Mouse (Mus musculus): ENCODE data around the gene Heyl. TPM values are rescaled to one million over a fixed set of nuclear protein-coding genes. Genes with fewer than 3 reads are reported as not detected.

The Heyl gene
- polyA plus RNA-seq, 1 experiment = not detected

DNA sequence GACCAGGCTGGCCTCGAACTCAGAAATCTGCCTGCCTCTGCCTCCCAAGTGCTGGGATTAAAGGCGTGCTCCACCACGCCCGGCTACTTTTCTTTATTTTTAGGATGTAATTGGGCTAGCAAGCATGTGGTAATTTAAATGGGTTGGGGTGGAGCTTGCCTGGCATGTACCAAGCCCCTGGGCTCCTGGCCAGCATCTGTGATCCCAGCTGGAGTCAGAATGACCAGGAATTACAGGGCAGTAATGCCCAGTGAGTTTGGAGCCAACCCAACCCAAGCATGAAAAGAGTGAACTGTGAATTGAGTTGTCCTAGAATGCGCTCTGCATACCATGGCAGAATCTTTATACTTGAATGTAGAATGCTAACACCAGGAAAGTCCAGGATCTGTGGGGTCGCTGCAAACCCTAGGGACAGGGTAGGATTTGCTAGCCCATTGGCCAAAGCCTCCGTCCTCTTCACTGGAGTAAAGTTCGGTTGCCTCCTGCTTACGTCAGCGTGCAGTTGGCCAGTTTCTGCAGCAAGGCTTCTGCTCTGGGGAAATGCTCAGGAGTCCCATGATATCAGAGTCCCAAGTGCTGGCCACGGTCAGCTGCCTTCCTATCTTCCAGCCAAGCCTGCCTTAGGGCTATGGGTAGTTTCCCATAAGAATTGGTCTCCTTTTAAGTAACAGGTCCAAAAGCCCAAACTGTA is 65.8 kb downstream of the Heyl start:
- Histone ChIP-seq H3K36me3 (ENCODE audit: control insufficient read depth, insufficient read depth, low read length, poor library complexity, severe bottlenecking) (peaks cover 67% of the 10 kb centered on the region), H3K27me3 (ENCODE audit: control insufficient read depth, insufficient read depth, low read length, poor library complexity, severe bottlenecking) (no peaks in the 10 kb centered on the region), H3K4me1 (ENCODE audit: control insufficient read depth, insufficient read depth, low read length) (no peaks in the 10 kb centered on the region), H3K9me3 (replicated peaks; ENCODE audit: control insufficient read depth, insufficient read depth, low read length, poor library complexity, severe bottlenecking) (peaks cover 6% of the 10 kb centered on the region), H3K4me3 (ENCODE audit: low read depth, low read length) (no peak overlapping the region), H3K9ac (ENCODE audit: low read depth, poor library complexity, severe bottlenecking) (no peak overlapping the region), H3K27ac (ENCODE audit: insufficient read depth, low read length) (no peak overlapping the region)
- TF ChIP-seq POLR2A (IDR thresholded peaks at IDR 0.05; ENCODE audit: insufficient read depth, low read length) (no peak), CTCF (IDR thresholded peaks at IDR 0.05; ENCODE audit: low read depth, low read length) (no peak), EP300 (IDR thresholded peaks at IDR 0.05; ENCODE audit: insufficient read depth, low read depth, low read length) (no peak)

Other genes with a start within 250 kb of the Heyl start
- gene Mycl, start 237.9 kb upstream of the Heyl start, polyA plus RNA-seq (2011; ENCODE audit: insufficient read depth, insufficient read length, low read depth, missing spikeins) = 16.8 and 17.1 TPM in 2 replicates
- 32.7 and 33.0 TPM in 2 replicates for gene Trit1, start 217.0 kb upstream of the Heyl start, polyA plus RNA-seq (2011; ENCODE audit: insufficient read depth, insufficient read length, low read depth, missing spikeins)
- gene Bmp8b, start 128.4 kb upstream of the Heyl start, polyA plus RNA-seq (2011; ENCODE audit: insufficient read depth, insufficient read length, low read depth, missing spikeins) = 8.7 and 9.4 TPM in 2 replicates
- 1.2 TPM in 2 replicates for gene Oxct2b, start 117.3 kb upstream of the Heyl start, polyA plus RNA-seq (2011; ENCODE audit: insufficient read depth, insufficient read length, low read depth, missing spikeins)
- 57.7 and 69.9 TPM in 2 replicates for gene Ppie, start 93.6 kb upstream of the Heyl start, polyA plus RNA-seq (2011; ENCODE audit: insufficient read depth, insufficient read length, low read depth, missing spikeins)
- gene Hpcal4, start 50.3 kb upstream of the Heyl start, polyA plus RNA-seq (2011; ENCODE audit: insufficient read depth, insufficient read length, low read depth, missing spikeins) = 0.82 and 2.5 TPM in 2 replicates
- gene Nt5c1a, start 32.1 kb upstream of the Heyl start, polyA plus RNA-seq (2011; ENCODE audit: insufficient read depth, insufficient read length, low read depth, missing spikeins) = not detected in 2 replicates
- 221 and 225 TPM in 2 replicates for gene Pabpc4, start 28.8 kb downstream of the Heyl start, polyA plus RNA-seq (2011; ENCODE audit: insufficient read depth, insufficient read length, low read depth, missing spikeins)
- gene Oxct2a, start 90.1 kb downstream of the Heyl start, polyA plus RNA-seq (2011; ENCODE audit: insufficient read depth, insufficient read length, low read depth, missing spikeins) = 0.45 TPM in 1 of 2 replicates, not detected in the other
- gene Bmp8a, start 109.7 kb downstream of the Heyl start, polyA plus RNA-seq (2011; ENCODE audit: insufficient read depth, insufficient read length, low read depth, missing spikeins) = 2.3 and 2.4 TPM in 2 replicates